Mouse (Mus musculus): Measurements from ENCODE around the gene Myo6.

Myo6 gene

GRCm38 (mm10) chr9:80164611-80165474, at the start of gene Myo6:
Gene Myo6 (plus strand): TSS chr9:80165031.
- in situ Hi-C loops (cut with MboI) = no loop called here

- in situ Hi-C loops (cut with MboI) = no loop called here
Measured at GRCm38 (mm10) chr9:80145992-80146587, 18.7 kb upstream of the Myo6 start.

- in situ Hi-C loops (cut with MboI) = no loop called here
Measured at GRCm38 (mm10) chr9:80149594-80149993, 15.2 kb upstream of the Myo6 start.

- in situ Hi-C loops (cut with MboI) = no loop called here
Measured at GRCm38 (mm10) chr9:80155277-80155676, 9.6 kb upstream of the Myo6 start.

GRCm38 (mm10) chr9:80156780-80157179, 8.1 kb upstream of the Myo6 start:
- in situ Hi-C loops (cut with MboI) = no loop called here

- in situ Hi-C loops (cut with MboI) = no loop called here
Measured at GRCm38 (mm10) chr9:80157840-80158465, 6.9 kb upstream of the Myo6 start.

GRCm38 (mm10) chr9:80158937-80159336, 5.9 kb upstream of the Myo6 start:
- in situ Hi-C loops (cut with MboI) = no loop called here

GRCm38 (mm10) chr9:80161451-80161850, 3.4 kb upstream of the Myo6 start:
- in situ Hi-C loops (cut with MboI) = no loop called here

- in situ Hi-C loops (cut with MboI) = no loop called here
Measured at GRCm38 (mm10) chr9:80163126-80163723, 1.6 kb upstream of the Myo6 start.

GRCm38 (mm10) chr9:80164191-80164590, 640 bp upstream of the Myo6 start:
- in situ Hi-C loops (cut with MboI) = no loop called here

- in situ Hi-C loops (cut with MboI) = no loop called here
Measured at GRCm38 (mm10) chr9:80165690-80166089, 859 bp downstream of the Myo6 start.

GRCm38 (mm10) chr9:80166425-80166824, 1.6 kb downstream of the Myo6 start:
- in situ Hi-C loops (cut with MboI) = no loop called here

GRCm38 (mm10) chr9:80167089-80167488, 2.3 kb downstream of the Myo6 start:
- in situ Hi-C loops (cut with MboI) = no loop called here

GRCm38 (mm10) chr9:80169551-80169950, 4.7 kb downstream of the Myo6 start:
- in situ Hi-C loops (cut with MboI) = no loop called here

GRCm38 (mm10) chr9:80171241-80171640, 6.4 kb downstream of the Myo6 start:
- in situ Hi-C loops (cut with MboI) = no loop called here

- in situ Hi-C loops (cut with MboI) = no loop called here
Measured at GRCm38 (mm10) chr9:80172396-80173222, 7.8 kb downstream of the Myo6 start.

GRCm38 (mm10) chr9:80173629-80174028, 8.8 kb downstream of the Myo6 start:
- in situ Hi-C loops (cut with MboI) = no loop called here

GRCm38 (mm10) chr9:80176696-80177478, 12.1 kb downstream of the Myo6 start:
- in situ Hi-C loops (cut with MboI) = no loop called here

- in situ Hi-C loops (cut with MboI) = no loop called here
Measured at GRCm38 (mm10) chr9:80178670-80179069, 13.8 kb downstream of the Myo6 start.

- in situ Hi-C loops (cut with MboI) = no loop called here
Measured at GRCm38 (mm10) chr9:80179688-80180087, 14.9 kb downstream of the Myo6 start.

- in situ Hi-C loops (cut with MboI) = no loop called here
Measured at GRCm38 (mm10) chr9:80180771-80181170, 15.9 kb downstream of the Myo6 start.

Measured in mature B cell (primary cell).